Mouse (Mus musculus) adrenal gland, postnatal 4 days (tissue): Measurements from ENCODE around the gene Mon1b. TPM values are rescaled to one million over a fixed set of nuclear protein-coding genes. Genes with fewer than 3 reads are reported as not detected.

Experiments used
- DNase-seq, 2 experiments: peaks; one replicate each; pipeline ENCODE4 v3.0.0; 2021 to 2022; ENCODE audit warnings: low spot score in 2 of 2, mixed read lengths in 2 of 2
- total RNA-seq, 2 experiments: library from RNA; stranded (reverse); gene quantifications; 2 replicates each; pipeline ENCODE4 v1.2.3; 2021

Mon1b gene
- total RNA-seq, 2 experiments from 2014 or later: 16.1 to 19.1 TPM

DNA sequence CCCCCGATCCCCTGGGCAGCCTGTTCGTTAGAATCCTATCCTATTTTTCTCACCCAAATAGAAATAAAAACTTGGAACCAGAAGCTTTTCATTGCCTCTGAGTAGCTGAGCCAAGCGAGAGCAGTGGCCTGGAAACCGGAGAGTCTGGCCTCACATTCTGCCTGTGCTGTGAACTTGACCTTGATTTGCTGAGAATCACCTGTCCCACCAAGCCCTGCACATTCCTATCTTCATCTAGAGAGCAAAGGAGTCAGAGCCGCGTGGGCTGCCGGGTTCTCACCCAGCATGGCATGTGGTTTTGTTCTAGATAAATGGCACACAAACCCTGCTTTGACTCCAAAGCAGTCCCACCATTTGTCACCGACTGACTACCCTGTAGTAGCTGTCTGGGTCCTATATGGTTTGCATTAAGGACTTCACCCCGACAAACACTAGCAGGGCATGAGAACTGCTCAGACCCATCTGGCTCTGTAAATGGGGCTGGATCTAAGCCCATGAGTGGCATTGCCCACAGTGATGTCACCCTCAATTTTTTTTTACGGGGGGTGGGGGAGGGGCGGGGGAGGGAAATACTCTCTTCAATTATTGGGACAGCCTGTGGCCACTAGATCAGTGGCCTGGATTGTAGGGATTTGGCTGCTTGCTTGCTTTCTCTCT is 37.3 kb downstream of the Mon1b start:
- no peak for DNase-seq

DNA sequence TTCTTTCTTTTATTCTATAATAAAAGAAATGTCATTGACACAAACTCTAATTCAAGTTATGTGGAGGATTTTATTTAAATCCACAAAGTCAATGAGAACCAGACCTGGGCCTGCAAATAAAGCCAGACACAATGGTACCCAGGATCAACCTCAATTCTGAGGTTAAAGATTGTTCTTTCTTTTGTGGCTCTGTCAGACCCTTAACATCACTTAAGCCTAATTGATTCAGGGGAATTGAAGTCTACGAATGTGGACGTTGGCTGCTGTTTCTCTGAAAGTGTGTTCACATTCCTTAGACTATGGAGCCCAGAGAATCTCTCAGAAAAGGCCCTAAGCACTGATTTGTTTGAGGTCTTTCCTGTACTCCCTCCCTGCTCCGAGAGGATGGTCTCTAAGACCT is 37.9 kb downstream of the Mon1b start:
- no peak for DNase-seq

DNA sequence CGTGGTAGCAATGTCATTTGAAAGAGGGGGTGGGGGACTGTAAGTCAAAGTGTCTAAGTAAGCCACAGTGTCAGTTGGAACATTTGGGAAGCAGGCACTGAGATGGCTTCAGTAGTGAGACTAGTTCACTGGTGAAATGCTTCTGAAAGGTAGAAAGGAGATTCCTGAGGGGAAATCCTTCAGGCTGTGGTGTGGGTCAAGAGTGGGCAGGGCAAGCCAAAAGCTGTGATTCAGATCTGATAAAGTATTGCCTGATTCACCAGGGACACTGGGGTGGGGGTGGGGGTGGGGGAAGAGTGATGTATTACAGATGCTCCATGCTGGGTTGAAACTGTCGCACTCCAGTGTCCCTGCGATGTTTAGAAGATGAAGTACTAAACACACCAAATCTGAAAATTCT is 39.2 kb downstream of the Mon1b start:
- no peak for DNase-seq

DNA sequence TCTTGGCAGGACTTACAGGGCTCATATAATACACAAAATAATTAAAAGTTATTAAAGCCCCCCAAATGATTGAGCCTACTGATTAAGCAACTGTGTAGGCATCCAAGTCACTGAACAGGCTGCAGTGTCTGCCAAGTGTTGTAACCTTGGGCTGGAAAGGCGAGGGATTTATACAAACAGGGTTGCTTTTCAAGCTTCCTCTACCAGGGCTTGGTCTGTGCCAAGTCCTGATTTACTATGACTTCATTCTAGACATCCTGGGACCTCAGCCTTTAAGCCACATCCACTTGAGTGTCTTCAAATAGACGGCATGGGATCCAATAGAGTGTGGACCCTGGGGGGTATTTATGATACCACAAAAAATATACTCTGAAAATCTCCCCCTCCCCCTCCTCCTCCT is 39.9 kb downstream of the Mon1b start:
- no peak for DNase-seq

DNA sequence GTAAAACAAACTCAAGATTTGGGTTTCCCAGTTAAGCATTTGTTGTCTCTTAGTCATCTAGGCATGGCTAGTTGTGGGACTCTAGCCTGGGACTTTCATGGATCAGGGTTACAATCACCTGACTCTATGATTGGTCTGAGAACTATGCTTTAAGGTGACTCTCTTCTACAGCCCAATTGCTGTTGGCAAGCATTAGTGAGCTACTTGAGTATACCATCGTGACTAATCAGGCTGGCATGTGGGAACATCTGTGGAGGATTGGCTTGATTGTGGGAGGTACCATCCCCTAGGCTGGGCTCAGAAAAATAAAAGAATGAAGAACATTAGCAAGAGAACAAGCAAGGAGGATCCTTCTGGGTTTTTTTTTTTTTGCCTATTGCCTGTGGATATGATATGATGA is 41.4 kb downstream of the Mon1b start:
- no peak for DNase-seq

DNA sequence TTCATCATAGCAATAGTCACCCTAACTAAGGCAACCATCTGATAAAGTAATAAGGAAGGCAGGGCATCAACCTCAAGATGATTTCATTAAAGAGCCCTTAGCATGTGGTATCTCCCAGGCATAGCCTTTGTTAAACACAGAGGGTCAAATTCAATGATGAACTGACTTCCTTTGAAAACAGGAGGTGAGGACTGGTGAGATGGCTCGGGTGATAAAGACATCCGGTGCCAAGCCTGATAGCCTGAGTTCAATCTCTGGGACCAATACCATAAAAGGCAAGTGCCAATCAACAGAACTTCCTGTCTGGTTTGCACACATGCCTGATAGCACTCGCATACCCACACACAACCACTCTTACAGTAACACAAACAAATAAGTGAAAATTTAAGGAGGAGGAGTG is 44.0 kb downstream of the Mon1b start:
- DNase-seq: no peak

DNA sequence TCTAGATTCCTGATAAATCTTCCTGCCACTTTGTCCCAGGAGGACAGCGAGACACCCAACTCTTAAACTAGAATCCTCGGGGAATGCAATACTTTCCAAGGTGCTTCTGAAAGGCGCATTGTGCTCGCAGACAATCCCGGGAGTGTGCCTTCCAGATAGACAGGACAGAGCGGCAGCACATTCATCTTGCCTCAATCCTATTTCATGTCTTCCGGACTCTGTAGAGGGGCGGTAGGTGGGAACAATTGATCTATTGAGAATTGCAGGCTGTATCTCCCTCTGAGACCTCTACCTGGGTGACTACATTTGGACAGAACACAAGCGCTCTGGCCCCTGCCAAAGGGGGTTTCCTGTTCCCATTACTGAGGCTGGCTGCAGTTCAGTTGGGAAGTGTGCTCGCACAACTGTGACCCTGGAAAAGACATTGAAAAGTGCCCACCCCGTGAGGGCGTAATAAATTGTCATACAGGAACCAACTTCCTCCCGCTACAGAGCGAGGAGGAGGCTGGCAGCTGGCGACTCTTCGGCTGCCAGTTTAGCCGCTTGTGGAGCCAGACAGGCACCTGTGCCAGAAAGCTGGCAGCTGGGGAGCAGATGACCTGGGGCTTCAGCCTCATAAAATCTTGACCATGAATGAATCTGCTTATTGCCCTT is 52.6 kb downstream of the Mon1b start:
- DNase-seq: no peak

DNA sequence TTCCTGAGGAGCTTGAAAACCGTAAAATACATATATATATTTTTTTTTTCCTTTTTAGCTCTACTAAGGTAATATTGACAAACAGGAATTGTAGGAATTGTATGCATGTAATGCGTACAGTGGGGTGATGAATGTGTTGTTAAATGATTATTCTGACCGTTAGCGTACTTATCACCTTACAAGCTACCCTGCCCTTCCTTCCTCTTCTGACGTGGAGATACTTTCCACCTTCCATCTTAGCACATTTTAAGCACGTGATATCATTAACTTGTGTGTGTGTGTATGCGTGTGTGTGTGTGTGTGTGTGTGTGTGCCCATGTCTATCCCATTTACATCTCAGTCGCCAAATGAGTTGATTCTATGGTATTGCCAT is 53.1 kb downstream of the Mon1b start:
- DNase-seq: no peak

DNA sequence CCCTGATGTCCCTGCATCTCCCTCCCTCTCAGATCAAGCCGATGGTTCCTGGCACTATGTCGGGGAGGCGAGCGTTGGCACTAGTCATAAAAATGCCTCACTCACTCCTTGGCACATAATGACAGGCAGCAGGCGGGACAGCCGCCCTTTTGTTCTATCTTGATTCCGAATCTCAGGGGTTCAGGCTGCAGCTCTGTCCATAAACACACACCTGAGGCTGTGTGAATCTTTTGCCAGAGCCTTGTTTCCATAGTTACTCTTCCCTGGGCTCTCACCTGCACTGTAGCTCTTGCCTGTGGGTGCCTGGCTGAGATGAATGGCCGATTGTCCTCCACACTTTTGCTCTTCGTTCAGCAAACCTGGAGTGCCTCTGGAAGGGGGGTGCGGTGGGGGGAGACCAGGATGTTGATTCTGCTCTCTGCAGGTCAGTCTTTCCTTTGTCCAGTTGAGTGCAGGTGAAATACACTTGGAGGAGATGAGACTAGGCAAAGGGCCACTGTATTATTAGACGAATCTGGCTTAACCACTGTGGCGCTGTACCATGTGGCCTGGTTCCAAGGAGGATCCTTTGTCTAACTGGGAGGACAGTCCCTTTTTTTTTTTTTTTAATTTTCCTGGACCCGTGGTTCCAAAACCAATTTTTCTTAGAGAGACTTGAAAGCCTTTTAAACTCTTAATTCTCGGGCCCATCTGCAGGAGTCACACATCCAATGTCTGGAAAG is 56.4 kb downstream of the Mon1b start:
- DNase-seq: no peak

Other genes starting within 250 kb of the Mon1b start
- under 1 TPM; 0.70 to 0.87 TPM for gene Syce1l, start 7.6 kb downstream of the Mon1b start, total RNA-seq
- gene Adamts18, start 213.2 kb downstream of the Mon1b start, total RNA-seq: 1 to 10 TPM; 1.5 to 1.7 TPM